Mouse (Mus musculus): ENCODE measurements around the gene Atp6v0c.
"Not testable (repeated sequence)": the region's sequence is repeated elsewhere in the genome, so short reads cannot be mapped to it uniquely, and the experiment has no call there.

Atp6v0c gene

GRCm38 (mm10) chr17:24129246-24129645 lies 40.3 kb downstream of the Atp6v0c start:
- DNase-seq (ENCODE audit: low read depth, low spot score); H3K27me3 ChIP-seq (ENCODE audit: control insufficient read depth, insufficient read depth, low read length, poor library complexity, severe bottlenecking); H3K36me3 ChIP-seq (ENCODE audit: control insufficient read depth, insufficient read depth, low read length, poor library complexity, severe bottlenecking): not testable (repeated sequence)

- Histone ChIP-seq H3K36me3 (ENCODE audit: control insufficient read depth, insufficient read depth, low read length, poor library complexity, severe bottlenecking) (no peaks in the 10 kb centered on the region), H3K27me3 (ENCODE audit: control insufficient read depth, insufficient read depth, low read length, poor library complexity, severe bottlenecking) (no peaks in the 10 kb centered on the region)
- no peak for DNase-seq (ENCODE audit: low read depth, low spot score)
These were observed 41.9 kb downstream of the Atp6v0c start for GRCm38 (mm10) chr17:24127592-24127991.

GRCm38 (mm10) chr17:24126801-24127200 lies 42.7 kb downstream of the Atp6v0c start:
- Histone ChIP-seq H3K36me3 (ENCODE audit: control insufficient read depth, insufficient read depth, low read length, poor library complexity, severe bottlenecking) (no peaks in the 10 kb centered on the region), H3K27me3 (ENCODE audit: control insufficient read depth, insufficient read depth, low read length, poor library complexity, severe bottlenecking) (no peaks in the 10 kb centered on the region)
- DNase-seq (ENCODE audit: low read depth, low spot score) = no peak

- DNase-seq (ENCODE audit: low read depth, low spot score) = no peak
- no peaks in the 10 kb centered on the region for H3K36me3 ChIP-seq (ENCODE audit: control insufficient read depth, insufficient read depth, low read length, poor library complexity, severe bottlenecking)
- no peaks in the 10 kb centered on the region for H3K27me3 ChIP-seq (ENCODE audit: control insufficient read depth, insufficient read depth, low read length, poor library complexity, severe bottlenecking)
These were observed 50.1 kb downstream of the Atp6v0c start for GRCm38 (mm10) chr17:24119446-24119845.
